Mouse (Mus musculus): ENCODE measurements around the gene Slc36a3. TPM values are rescaled to one million over a fixed set of nuclear protein-coding genes. Genes with fewer than 3 reads are reported as not detected.

Gene Slc36a3
- polyA plus RNA-seq, 1 experiment from 2014 or later: not detected

DNA sequence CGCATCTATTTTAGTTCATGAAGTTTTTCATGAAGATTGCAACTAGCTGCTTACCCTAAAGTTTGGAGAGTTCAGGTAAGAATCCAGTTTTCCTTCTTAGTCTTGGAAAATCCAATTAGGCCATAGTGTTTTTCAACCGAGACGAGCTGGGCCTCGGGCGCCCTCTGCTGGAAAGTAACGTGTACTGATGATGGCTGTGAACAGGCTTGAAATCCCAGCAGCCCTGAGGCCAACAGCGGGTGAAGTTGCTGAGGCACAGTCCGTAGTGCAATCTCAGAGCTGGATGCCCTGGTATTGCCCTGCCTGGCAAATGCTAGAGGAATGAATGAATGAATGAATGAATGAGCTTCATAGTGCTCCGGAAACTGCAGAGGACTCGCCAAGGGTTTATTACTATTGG is 64.5 kb downstream of the Slc36a3 start:
- Histone ChIP-seq H3K9me3 (0 out of 2 replicates have a peak, but pooled peaks cover 2% of the 10 kb centered on the region), H3K4me2 (peak overlapping the region; percentile 27; the same call in 1 of the 2 replicates), H3K27ac (replicated peaks) (peak overlapping the region; percentile 73), H3K27me3 (replicated peaks) (no peaks in the 10 kb centered on the region), H3K4me3 (no peak overlapping the region), H3K4me1 (peaks cover 22% of the 10 kb centered on the region), H3K36me3 (no peaks in the 10 kb centered on the region), H3K9ac (peak overlapping the region; percentile 52; the same call in 1 of the 2 replicates)
- 6% methylated on average over 10 of the region's 10 CpGs for WGBS
- no peak for ATAC-seq (ENCODE audit: extremely low read depth, insufficient number of reproducible peaks, low FRiP score, low TSS enrichment)

DNA sequence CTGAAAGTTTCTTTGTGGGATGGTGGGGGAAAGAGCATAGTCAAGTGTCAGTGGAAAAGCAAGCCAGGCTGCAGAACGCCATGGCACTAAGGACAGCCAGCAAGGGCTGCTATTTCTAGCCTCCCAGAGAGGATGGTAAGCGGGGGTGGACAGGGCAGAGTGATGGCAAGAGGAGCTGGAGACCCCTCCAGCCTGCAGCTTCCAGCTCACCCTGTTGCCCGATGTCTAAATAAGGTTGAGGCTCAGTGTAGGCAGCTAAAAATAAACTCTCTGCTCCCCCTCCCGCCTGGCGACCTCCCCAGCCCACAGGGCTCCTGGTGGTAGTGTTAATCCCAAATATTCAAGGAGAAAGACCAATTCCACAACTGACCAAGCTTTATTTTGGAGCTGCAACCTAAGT is 66.1 kb downstream of the Slc36a3 start:
- 15% methylated on average over 5 of the region's 5 CpGs for WGBS
- Histone ChIP-seq H3K36me3 (no peaks in the 10 kb centered on the region), H3K4me2 (0 out of 2 replicates have a peak overlapping the region, but pooled peaks have one; percentile 2), H3K4me3 (no peak overlapping the region), H3K9me3 (0 out of 2 replicates have a peak, but pooled peaks cover 2% of the 10 kb centered on the region), H3K9ac (peak overlapping the region; percentile 48), H3K4me1 (peaks cover 22% of the 10 kb centered on the region), H3K27ac (replicated peaks) (peak overlapping the region; percentile 96), H3K27me3 (replicated peaks) (no peaks in the 10 kb centered on the region)
- peak; percentile 67; the same call in 1 of the 2 replicates for ATAC-seq (ENCODE audit: extremely low read depth, insufficient number of reproducible peaks, low FRiP score, low TSS enrichment)

DNA sequence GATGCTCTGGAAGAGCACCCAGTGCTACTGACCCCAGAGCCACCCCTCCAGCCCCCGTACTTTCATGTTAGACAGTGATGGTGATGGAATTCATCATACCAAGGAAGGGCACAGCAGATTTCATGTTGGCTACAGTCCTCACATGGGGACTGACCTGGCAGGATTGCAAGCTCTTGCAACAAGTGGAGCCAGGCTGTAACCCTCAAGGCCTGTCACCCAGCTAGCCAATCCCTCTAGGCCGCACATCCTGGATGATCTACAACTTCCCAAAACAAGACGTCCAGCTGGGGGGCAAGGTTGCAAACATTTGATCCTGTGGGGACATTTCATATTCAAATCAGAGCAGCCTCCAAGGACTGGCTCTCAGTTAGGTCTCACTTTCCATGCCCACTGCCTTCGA is 66.9 kb downstream of the Slc36a3 start:
- WGBS: 55% methylated on average over 4 of the region's 4 CpGs
- H3K27me3 ChIP-seq (replicated peaks): no peaks in the 10 kb centered on the region
- peak overlapping the region; percentile 8 for H3K9ac ChIP-seq
- peaks cover 2% of the 10 kb centered on the region; the same call in 1 of the 2 replicates for H3K9me3 ChIP-seq
- H3K4me3 ChIP-seq: no peak overlapping the region
- no peaks in the 10 kb centered on the region for H3K36me3 ChIP-seq
- H3K4me2 ChIP-seq: no peak overlapping the region
- peaks cover 22% of the 10 kb centered on the region for H3K4me1 ChIP-seq
- ATAC-seq (ENCODE audit: extremely low read depth, insufficient number of reproducible peaks, low FRiP score, low TSS enrichment): no peak
- H3K27ac ChIP-seq (replicated peaks): peak overlapping the region; percentile 96

DNA sequence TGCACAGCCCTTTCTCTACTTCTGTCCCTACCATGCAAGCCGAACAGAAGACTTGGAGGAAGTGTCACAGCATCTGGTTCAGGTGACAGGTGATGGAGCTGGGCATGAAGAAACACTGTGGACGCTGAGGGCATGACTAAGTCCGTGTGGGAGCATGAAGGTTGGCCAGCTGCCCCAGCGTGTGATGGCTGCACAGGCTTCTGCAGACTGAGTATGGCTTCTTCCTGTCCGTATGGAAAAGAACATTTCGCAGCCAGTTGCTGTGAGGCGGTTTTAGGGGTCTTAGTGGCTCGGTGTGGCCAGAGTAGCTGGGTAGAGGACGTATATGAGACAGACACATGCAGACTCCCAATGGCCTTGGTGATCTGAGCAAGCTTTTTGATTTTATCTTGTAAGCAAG is 70.3 kb downstream of the Slc36a3 start:
- Histone ChIP-seq H3K4me2 (no peak overlapping the region), H3K36me3 (no peaks in the 10 kb centered on the region), H3K9me3 (peaks cover 2% of the 10 kb centered on the region; the same call in 1 of the 2 replicates), H3K27me3 (replicated peaks) (no peaks in the 10 kb centered on the region), H3K27ac (replicated peaks) (no peak overlapping the region), H3K4me1 (peaks cover 43% of the 10 kb centered on the region), H3K4me3 (no peak overlapping the region), H3K9ac (no peak overlapping the region)
- no peak for ATAC-seq (ENCODE audit: extremely low read depth, insufficient number of reproducible peaks, low FRiP score, low TSS enrichment)
- WGBS: 81% methylated on average over 9 of the region's 9 CpGs

DNA sequence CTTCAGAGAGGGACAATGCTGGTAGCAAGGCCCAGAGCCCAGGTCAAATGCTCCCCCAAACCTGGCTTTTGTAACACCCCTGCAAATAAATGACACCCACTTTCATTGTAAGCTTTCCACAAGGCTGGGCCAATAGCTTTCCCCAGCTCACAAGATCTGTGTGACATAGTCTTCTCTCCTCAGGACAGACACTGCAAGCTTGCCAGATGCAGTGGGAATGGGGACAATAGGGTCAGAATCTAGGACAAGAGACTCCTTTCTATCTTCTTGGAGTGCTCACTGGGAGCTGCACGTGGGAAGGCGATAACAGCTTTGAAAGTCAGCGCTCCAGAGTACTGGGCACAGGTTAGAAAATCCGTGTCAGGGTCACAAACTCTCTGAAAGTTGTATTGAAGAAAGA is 72.3 kb downstream of the Slc36a3 start:
- Histone ChIP-seq H3K9ac (peak overlapping the region; percentile 87; the same call in 1 of the 2 replicates), H3K27me3 (replicated peaks) (no peaks in the 10 kb centered on the region), H3K4me1 (peaks cover 48% of the 10 kb centered on the region), H3K27ac (replicated peaks) (0 out of 2 replicates have a peak overlapping the region, but pooled peaks have one; percentile 96), H3K9me3 (peaks cover 2% of the 10 kb centered on the region; the same call in 1 of the 2 replicates), H3K4me3 (no peak overlapping the region), H3K36me3 (no peaks in the 10 kb centered on the region), H3K4me2 (no peak overlapping the region)
- no peak for ATAC-seq (ENCODE audit: extremely low read depth, insufficient number of reproducible peaks, low FRiP score, low TSS enrichment)
- 62% methylated on average over 4 of the region's 4 CpGs for WGBS

DNA sequence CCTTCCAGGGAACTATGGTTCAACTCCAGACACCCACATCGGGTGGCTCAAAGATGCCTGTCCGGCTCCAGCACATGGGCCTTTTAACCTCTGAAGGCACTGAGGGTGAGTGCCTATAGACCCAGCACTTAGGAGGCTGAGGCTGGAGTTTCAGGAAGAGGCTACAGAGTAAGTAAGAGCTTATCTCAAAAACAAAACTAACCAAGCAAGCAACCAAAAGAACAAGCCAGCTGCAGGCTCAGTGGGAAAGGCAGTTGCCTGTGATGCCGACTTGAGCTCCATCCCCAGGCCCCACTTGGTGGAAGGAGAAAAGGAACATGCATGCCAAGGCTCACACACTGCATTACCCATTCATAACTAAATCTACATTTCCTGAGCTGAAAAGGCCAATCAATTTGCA is 73.0 kb downstream of the Slc36a3 start:
- H3K9ac ChIP-seq: peak overlapping the region; percentile 87
- no peak for ATAC-seq (ENCODE audit: extremely low read depth, insufficient number of reproducible peaks, low FRiP score, low TSS enrichment)
- peak overlapping the region; percentile 93 for H3K4me2 ChIP-seq
- 37% methylated on average over 3 of the region's 3 CpGs for WGBS
- no peaks in the 10 kb centered on the region for H3K36me3 ChIP-seq
- peak overlapping the region; percentile 96 for H3K27ac ChIP-seq (replicated peaks)
- peak overlapping the region; percentile 64 for H3K4me3 ChIP-seq
- peaks cover 2% of the 10 kb centered on the region; the same call in 1 of the 2 replicates for H3K9me3 ChIP-seq
- peaks cover 55% of the 10 kb centered on the region for H3K4me1 ChIP-seq
- H3K27me3 ChIP-seq (replicated peaks): no peaks in the 10 kb centered on the region

DNA sequence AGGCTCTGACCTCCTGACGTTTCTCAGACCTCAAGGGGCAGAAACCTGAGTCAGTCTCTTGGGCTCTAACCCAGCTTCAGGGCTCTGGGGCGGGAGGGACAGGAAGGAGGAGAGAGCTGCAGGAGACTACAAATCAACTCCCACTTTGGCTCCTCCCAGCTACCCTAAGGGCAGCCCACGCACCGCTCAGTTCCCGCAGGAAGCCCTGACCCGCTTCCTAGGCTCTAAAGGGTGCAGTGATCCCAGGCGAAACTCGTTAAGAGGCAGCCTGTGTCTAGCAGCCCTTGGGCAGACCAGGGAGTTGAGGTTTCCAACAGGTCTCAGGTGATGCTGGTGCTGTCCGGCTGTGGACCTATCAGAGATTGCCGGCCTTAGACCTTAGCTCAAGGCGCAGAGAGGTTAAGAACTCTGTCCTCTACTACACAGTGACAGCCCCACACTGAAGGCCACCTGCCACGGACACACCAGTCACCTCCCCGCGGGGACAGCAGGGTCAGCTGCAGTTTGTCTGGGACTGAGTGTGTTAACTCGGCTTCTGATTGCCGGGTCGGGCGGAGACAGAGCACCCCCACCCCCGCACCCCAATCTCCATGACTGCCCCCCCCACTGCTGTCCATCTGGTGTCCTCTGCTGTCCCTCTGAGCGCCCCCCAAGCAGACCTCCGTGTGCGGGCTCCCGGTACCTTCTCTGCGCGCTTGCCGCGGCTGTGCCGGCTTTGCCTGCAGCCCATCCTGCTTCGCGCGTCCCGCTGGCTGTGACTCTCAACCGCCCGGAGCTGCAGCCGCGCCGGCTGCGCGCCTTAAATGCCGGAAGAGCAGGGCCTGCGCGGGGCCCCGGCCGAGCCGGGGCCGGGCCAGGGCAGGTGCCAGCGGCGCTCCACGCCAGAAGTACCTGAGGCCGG is 73.9 kb downstream of the Slc36a3 start, which contains the start of gene Ccdc69:
TSS of gene Ccdc69 (minus strand) at position 801 of the 901 bp plus-strand sequence.
- WGBS: 1% methylated on average over 50 of the region's 50 CpGs
- Histone ChIP-seq H3K27ac (replicated peaks) (peak within 1 kb of the TSS; percentile 96), H3K27me3 (replicated peaks) (no peaks in the 10 kb centered on the region), H3K9ac (peak within 1 kb of the TSS; percentile 87), H3K4me2 (peak within 1 kb of the TSS; percentile 93), H3K4me1 (peaks cover 62% of the 10 kb centered on the region), H3K36me3 (no peaks in the 10 kb centered on the region), H3K4me3 (peak within 1 kb of the TSS; percentile 64), H3K9me3 (peaks cover 2% of the 10 kb centered on the region; the same call in 1 of the 2 replicates)
- ATAC-seq (ENCODE audit: extremely low read depth, insufficient number of reproducible peaks, low FRiP score, low TSS enrichment): peak; percentile 24; the same call in 1 of the 2 replicates

DNA sequence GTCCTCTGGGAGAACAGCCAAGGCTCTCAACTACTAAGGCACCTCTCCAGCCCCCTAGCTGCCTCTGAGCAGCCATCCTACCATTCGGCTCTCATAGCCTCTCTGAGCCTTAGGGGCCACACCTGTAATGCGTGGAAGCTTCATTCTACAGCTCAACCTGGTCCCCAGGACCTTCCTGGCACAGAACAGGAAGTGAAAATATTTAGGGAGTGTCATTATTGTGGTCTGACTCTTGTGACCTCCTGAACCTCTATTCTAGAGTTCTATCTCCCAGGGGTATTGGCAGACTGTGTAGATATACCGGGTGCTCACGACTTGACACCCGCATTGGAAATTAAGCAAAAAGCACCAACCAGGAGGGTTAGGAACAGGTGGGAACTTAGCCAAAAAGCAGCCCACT is 75.3 kb downstream of the Slc36a3 start:
- Histone ChIP-seq H3K27ac (replicated peaks) (peak overlapping the region; percentile 96), H3K9ac (peak overlapping the region; percentile 87)
- 84% methylated on average over 5 of the region's 5 CpGs for WGBS

DNA sequence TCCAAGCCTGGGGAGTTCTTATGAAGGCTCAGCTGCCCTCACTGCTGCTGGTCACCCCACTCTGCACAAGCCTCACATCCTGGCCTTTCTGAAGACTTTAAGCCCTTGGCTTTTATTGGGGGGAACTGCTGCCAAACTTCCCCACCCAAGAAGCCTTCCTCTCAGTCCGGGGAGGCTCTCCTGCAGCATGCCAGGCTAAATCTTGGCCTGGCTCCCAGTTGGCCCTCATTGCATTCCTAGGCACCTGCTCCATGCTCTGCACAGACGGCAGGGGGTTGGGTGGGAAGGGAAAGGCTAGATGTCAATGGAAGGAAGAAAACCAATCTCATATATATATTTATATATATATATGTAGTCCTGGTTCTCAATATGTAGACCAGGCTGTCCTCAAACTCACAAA is 75.9 kb downstream of the Slc36a3 start:
- no peaks in the 10 kb centered on the region for H3K36me3 ChIP-seq
- peak overlapping the region; percentile 2; the same call in 1 of the 2 replicates for H3K4me3 ChIP-seq
- H3K4me2 ChIP-seq: peak overlapping the region; percentile 93
- no peaks in the 10 kb centered on the region; the same call in 1 of the 2 replicates for H3K9me3 ChIP-seq
- H3K27me3 ChIP-seq (replicated peaks): no peaks in the 10 kb centered on the region
- H3K27ac ChIP-seq (replicated peaks): peak overlapping the region; percentile 96
- no peak for ATAC-seq (ENCODE audit: extremely low read depth, insufficient number of reproducible peaks, low FRiP score, low TSS enrichment)
- WGBS: 26% methylated on average over 2 of the region's 2 CpGs
- peak overlapping the region; percentile 45 for H3K9ac ChIP-seq
- H3K4me1 ChIP-seq: peaks cover 62% of the 10 kb centered on the region

More for the DNA sequence above, 75.3 kb downstream of the Slc36a3 start:
- Histone ChIP-seq H3K4me2 (peak overlapping the region; percentile 93), H3K9me3 (no peaks in the 10 kb centered on the region; the same call in 1 of the 2 replicates), H3K4me1 (peaks cover 62% of the 10 kb centered on the region), H3K36me3 (no peaks in the 10 kb centered on the region), H3K4me3 (no peak overlapping the region), H3K27me3 (replicated peaks) (no peaks in the 10 kb centered on the region)
- no peak for ATAC-seq (ENCODE audit: extremely low read depth, insufficient number of reproducible peaks, low FRiP score, low TSS enrichment)

All from heart, embryonic 13.5 days (tissue).